Mouse (Mus musculus): Measurements from ENCODE around the gene Rtkn.

DNA sequence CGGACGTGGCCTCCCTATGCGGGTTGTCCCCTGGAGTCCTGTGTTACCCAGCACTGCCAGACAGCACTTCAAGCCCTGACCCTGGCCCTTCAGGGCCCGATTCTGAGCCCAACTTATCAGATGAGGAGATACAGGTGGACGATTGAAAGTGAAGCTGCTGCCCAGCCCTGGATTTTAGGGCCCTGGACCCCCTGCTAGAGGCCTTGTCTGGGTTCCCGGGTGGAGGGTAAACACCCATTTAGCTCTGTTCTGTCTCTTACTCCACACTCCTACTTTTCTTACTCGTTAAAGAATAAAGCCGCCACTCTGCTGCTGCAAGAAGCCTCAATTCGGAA lies 47.4 kb upstream of the Rtkn start:
- TF ChIP-seq CTCF (IDR thresholded peaks at IDR 0.05; ENCODE audit: control insufficient read depth, insufficient read depth, insufficient read length) (no peak), FOSL1 (IDR thresholded peaks at IDR 0.05; ENCODE audit: insufficient read depth, low read length, poor library complexity, severe bottlenecking) (no peak), USF1 (IDR thresholded peaks at IDR 0.05; ENCODE audit: low read depth) (no peak), CEBPB (IDR thresholded peaks at IDR 0.05; ENCODE audit: low read depth) (no peak), MAX (IDR thresholded peaks at IDR 0.05) (no peak), MYOD1 (IDR thresholded peaks at IDR 0.05; ENCODE audit: control insufficient read depth, insufficient read length, low read depth) (no peak)
